Mouse (Mus musculus) forebrain, embryonic 14.5 days (tissue): ENCODE results near the gene Slc4a3. TPM values are rescaled to one million over a fixed set of nuclear protein-coding genes. Genes with fewer than 3 reads are reported as not detected.

Source experiments
- ATAC-seq: fragments of 200-750 bp; cut with Nextera tagmentation; 2 replicates; pipeline ENCODE4 v1.8.0; 2017; ENCODE audit warnings: mild to moderate bottlenecking, moderate library complexity
- DNase-seq: peaks from one replicate; pipeline ENCODE4 v3.0.0-alpha.2; 2015; ENCODE audit warnings: low spot score
- H3K27ac ChIP-seq: fragments of 300-500 bp; sonication (generic); 2 replicates; pipeline ENCODE4 v1.5.1; 2014; ENCODE audit warnings: low read depth, mild to moderate bottlenecking, control low read depth, low read length, moderate library complexity
- H3K27me3 ChIP-seq: fragments of 300-500 bp; sonication (generic); replicated peaks from 2 replicates; pipeline ENCODE4 v1.6.1; 2014; ENCODE audit warnings: low read length, control low read depth, mixed read lengths; ENCODE audit not compliant: control insufficient read depth, insufficient read depth
- H3K36me3 ChIP-seq: fragments of 300-500 bp; sonication (generic); 2 replicates; pipeline ENCODE4 v1.6.1; 2014; ENCODE audit warnings: low read length, control low read depth; ENCODE audit not compliant: control insufficient read depth, insufficient read depth
- H3K4me1 ChIP-seq: fragments of 300-500 bp; sonication (generic); 2 replicates; pipeline ENCODE4 v1.6.1; 2014; ENCODE audit warnings: antibody characterized with exemption, low read length, control low read depth; ENCODE audit not compliant: control insufficient read depth, insufficient read depth
- H3K4me2 ChIP-seq: fragments of 300-500 bp; sonication (generic); 2 replicates; pipeline ENCODE4 v1.6.1; 2014; ENCODE audit warnings: mild to moderate bottlenecking, control low read depth, low read length
- H3K4me3 ChIP-seq: fragments of 300-500 bp; sonication (generic); 2 replicates; pipeline ENCODE4 v1.5.1; 2014; ENCODE audit warnings: low read depth, low read length, control low read depth
- H3K9ac ChIP-seq: fragments of 300-500 bp; sonication (generic); 2 replicates; pipeline ENCODE4 v1.6.1; 2014; ENCODE audit warnings: mild to moderate bottlenecking, low read length, control low read depth, moderate library complexity
- H3K9me3 ChIP-seq: fragments of 300-500 bp; sonication (generic); replicated peaks from 2 replicates; pipeline ENCODE4 v1.6.1; 2016; ENCODE audit warnings: low read length, control low read depth, mixed read lengths; ENCODE audit not compliant: control insufficient read depth
- WGBS: fragments of 180-500 bp; shearing (Covaris S2); extraction: QIAGEN DNeasy Blood & Tissue Kit; methylation state at CpG from one replicate; pipeline ENCODE4 v1.1.7; 2014; 5-methylcytosine and 5-hydroxymethylcytosine counted together
- polyA plus RNA-seq: library from polyadenylated mRNA; unstranded; fragments of >200 nt; fragmentation: Nextera tagmentation; extraction: Ambion mirVana; gene quantifications from 2 replicates; pipeline ENCODE4 v1.2.1, GENCODE M21; 2014

Gene Slc4a3
- polyA plus RNA-seq, 1 experiment from 2014 or later, result 12.6 TPM

DNA sequence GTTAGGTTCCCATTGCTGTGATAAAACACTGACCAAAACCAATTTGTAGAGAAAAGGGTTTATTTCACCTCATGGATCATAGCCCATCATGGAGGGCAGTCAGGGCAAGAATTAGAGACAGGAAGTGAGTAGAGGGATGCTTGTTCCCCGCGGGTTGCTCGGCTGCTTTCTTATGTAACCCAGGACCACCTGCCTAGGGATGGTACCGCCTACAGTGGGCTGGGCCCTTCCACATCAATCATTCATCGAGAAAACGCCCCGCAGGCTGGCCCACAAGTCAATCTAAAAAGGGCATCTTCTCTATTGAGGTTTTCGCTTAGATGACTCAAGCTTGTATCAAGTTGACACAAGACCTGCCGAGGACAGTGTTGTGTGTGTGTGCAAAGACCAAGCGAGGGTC is 37.0 kb downstream of the Slc4a3 start:
- H3K4me3 ChIP-seq, result no peak overlapping the region
- no peaks in the 10 kb centered on the region for H3K9me3 ChIP-seq
- H3K4me2 ChIP-seq, result no peak overlapping the region
- no peak overlapping the region for H3K9ac ChIP-seq
- no peak for DNase-seq
- ATAC-seq, result no peak
- peaks cover 3% of the 10 kb centered on the region; the same call in 1 of the 2 replicates for H3K4me1 ChIP-seq
- 83% methylated on average over 10 of the region's 10 CpGs for WGBS
- H3K27ac ChIP-seq, result no peak overlapping the region
- no peaks in the 10 kb centered on the region for H3K27me3 ChIP-seq
- no peaks in the 10 kb centered on the region for H3K36me3 ChIP-seq

DNA sequence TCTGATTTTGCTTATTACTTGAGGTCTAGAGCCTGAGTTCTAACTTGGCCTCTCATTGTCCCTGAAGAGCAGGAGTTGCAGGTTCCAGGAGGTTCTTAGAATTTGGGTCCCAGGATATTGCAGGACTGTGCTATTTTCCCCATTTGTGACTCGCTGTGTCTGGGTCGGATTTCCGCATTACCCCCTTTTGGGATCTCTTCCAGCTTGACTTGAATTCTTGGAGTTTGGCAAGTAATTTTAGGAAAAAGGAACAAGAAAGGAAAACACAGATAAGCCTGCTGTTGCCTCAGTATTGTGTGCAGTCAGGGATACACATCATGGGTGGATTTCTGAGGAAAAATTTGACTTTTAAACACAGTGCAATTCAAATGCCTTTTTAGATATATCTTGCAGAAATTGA is 40.7 kb downstream of the Slc4a3 start:
- no peak overlapping the region for H3K27ac ChIP-seq
- no peaks in the 10 kb centered on the region for H3K27me3 ChIP-seq
- ATAC-seq (no peak), DNase-seq (no peak)
- no peak overlapping the region for H3K9ac ChIP-seq
- peaks cover 8% of the 10 kb centered on the region for H3K4me1 ChIP-seq
- 92% methylated on average over 3 of the region's 3 CpGs for WGBS
- H3K4me3 ChIP-seq, result no peak overlapping the region
- H3K4me2 ChIP-seq, result no peak overlapping the region
- H3K9me3 ChIP-seq, result no peaks in the 10 kb centered on the region
- no peaks in the 10 kb centered on the region for H3K36me3 ChIP-seq

DNA sequence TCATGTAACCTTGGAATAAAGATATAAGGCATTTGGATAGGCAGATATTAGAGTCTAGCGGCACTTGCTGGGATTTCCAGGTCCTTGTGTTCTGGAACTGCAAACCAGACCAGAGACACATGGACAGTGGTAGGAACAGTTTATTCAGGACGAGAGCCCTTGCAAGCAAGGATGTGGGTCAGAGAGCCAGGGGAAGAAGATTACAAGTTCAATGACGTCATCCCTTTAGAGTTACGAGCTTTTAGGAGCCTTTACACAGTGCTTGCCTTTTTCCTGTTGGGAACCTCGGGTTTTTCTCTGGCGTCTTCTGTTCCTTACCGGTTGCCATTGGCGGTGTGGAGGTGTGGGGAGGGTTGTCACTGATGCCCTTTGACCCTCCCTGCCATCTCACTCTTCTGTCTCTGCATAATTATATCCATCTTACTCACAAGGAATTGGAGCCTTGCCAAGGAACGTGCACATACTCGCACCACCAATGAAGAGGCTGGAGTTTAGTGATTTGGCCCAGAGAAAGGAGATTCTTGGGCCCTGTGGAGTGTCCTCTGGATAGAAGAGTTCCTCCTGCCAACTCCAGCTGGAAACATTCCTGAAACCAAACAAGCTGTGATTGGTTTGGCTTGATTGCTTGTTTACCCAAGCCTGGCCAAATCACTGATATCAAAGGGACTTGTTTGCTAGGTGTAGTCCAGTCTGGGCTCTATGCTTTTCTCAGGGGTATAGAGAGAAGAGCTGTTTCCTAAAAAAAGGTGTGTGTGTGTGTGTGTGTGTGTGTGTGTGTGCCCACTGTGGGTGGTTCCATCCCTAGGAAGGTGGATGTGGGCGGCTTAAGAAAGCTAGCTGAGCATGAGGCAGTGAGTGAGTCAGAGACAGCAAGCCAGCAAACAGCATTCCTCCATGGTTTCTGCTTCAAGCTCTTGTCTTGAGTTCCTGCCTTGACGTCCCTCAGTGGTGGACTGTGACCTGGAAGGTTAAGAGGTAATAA is 42.0 kb downstream of the Slc4a3 start:
- Histone ChIP-seq H3K4me2 (no peak overlapping the region), H3K9me3 (no peaks in the 10 kb centered on the region), H3K27me3 (no peaks in the 10 kb centered on the region), H3K4me1 (peaks cover 6% of the 10 kb centered on the region), H3K36me3 (no peaks in the 10 kb centered on the region), H3K4me3 (no peak overlapping the region), H3K9ac (no peak overlapping the region), H3K27ac (no peak overlapping the region)
- WGBS, result 70% methylated on average over 12 of the region's 12 CpGs
- peak; percentile 44 for DNase-seq
- ATAC-seq, result no peak

DNA sequence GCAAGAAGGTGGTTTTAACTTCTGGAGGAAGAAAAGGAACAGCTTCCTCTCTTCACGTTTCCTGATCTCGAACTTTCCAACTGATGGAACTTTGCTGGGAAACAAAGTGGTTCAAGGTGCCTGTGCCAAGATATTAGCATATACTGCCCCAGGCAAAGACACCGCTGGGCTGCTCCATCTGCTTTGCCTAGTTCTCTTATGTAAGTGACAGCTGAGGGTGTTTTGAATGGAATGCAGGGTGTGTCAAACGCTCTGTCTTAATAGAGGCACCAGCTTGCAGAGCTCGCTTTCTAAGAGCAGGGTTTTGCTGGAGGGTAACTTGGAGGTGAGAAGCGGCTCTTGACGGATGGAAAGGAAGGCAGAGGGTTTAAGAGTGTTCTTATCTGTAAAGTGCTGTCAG is 42.8 kb downstream of the Slc4a3 start:
- Histone ChIP-seq H3K4me3 (no peak overlapping the region), H3K4me2 (no peak overlapping the region), H3K9ac (no peak overlapping the region), H3K36me3 (no peaks in the 10 kb centered on the region), H3K4me1 (peaks cover 6% of the 10 kb centered on the region), H3K27ac (no peak overlapping the region), H3K27me3 (no peaks in the 10 kb centered on the region), H3K9me3 (no peaks in the 10 kb centered on the region)
- DNase-seq (peak; percentile 77), ATAC-seq (peak; percentile 84)
- 17% methylated on average over 7 of the region's 7 CpGs for WGBS

DNA sequence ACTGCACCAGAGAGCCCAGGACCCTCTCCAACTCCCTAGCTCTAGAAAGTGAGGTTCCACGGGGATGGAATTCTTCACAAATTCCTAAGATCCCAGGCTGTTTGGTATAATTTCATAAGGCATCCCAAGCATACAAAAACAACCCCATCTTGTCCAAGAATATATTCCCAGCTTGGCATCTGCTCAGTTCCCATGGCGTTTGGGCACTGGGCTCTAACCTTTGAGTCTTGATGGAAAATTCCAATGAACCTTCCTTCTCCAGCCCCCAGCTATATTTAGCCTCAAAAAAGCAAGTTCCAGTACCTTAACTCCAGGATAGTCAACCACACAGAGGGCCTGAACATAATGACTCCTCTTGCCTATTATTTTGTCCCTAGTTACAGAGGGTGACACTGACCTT is 43.9 kb downstream of the Slc4a3 start:
- ATAC-seq, result no peak
- Histone ChIP-seq H3K4me3 (no peak overlapping the region), H3K27me3 (no peaks in the 10 kb centered on the region), H3K9ac (no peak overlapping the region), H3K27ac (no peak overlapping the region), H3K9me3 (no peaks in the 10 kb centered on the region), H3K36me3 (no peaks in the 10 kb centered on the region), H3K4me2 (no peak overlapping the region), H3K4me1 (peaks cover 6% of the 10 kb centered on the region)
- WGBS, result 91% methylated on average over 2 of the region's 2 CpGs
- no peak for DNase-seq

DNA sequence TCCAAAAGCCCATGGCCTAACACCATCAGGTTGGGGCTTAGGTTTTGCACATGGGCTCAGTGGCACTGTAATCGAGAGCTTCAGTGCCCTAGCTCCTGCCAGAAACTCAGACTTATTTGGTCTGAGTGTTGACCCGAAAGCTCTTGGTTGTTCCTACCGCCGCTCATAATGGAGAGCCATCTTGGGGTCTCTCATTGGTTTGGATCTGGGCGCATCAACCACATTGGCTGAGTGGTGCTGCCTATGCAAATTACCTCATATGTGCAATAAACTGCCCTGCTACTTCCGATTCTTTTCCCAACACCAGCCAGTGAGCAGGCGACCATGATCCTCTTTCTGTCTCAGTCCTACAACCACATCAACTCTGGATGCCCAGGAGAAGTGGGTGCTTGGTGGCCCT is 47.9 kb downstream of the Slc4a3 start:
- Histone ChIP-seq H3K4me2 (no peak overlapping the region), H3K9ac (no peak overlapping the region), H3K36me3 (no peaks in the 10 kb centered on the region), H3K4me3 (no peak overlapping the region), H3K4me1 (peaks cover 4% of the 10 kb centered on the region), H3K9me3 (no peaks in the 10 kb centered on the region), H3K27ac (no peak overlapping the region), H3K27me3 (no peaks in the 10 kb centered on the region)
- ATAC-seq (no peak), DNase-seq (no peak)
- 94% methylated on average over 7 of the region's 7 CpGs for WGBS

DNA sequence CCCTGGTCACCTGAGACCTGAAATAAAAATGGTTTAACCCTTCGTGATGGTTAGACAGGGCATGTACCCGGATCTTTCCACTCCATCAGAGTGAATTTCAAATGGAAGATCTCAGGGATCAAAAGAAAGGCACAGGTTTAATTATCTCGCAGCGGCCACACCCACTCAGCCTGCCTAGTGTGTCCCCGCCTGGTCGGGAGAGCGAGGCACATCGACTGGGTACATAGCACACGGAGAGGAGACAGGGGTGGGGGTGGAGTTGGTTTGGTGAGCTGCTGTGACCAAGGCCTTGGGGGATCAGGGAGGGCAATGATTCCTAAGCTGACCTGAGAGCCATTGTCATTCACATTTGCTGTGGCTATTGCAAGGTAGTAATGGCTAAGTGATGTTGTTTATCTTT is 48.8 kb downstream of the Slc4a3 start:
- Histone ChIP-seq H3K36me3 (no peaks in the 10 kb centered on the region), H3K27ac (no peak overlapping the region), H3K4me2 (no peak overlapping the region), H3K4me1 (no peaks in the 10 kb centered on the region), H3K9me3 (no peaks in the 10 kb centered on the region), H3K27me3 (no peaks in the 10 kb centered on the region), H3K9ac (no peak overlapping the region), H3K4me3 (no peak overlapping the region)
- WGBS, result 50% methylated on average over 9 of the region's 9 CpGs
- no peak for DNase-seq
- ATAC-seq, result no peak

DNA sequence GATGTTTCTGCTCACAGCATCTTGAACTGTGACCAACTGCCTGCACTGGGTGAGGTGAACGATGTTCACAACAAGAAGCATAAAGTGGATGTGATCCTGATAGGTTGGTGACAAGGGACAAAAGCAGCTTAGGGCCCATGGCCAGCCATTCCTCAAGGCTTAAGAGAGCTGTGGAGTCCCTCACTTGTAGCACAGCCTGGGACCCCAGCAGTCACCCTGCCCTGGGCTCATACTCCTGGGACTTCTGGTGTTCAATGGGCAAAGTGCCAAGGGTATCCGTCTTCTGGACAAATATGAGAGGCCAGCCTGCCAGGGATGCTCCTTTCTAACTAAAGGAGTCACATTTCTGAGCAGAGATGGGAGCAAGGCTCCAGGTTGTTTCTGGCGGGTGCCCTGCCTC is 49.9 kb downstream of the Slc4a3 start:
- DNase-seq, result no peak
- Histone ChIP-seq H3K27me3 (no peaks in the 10 kb centered on the region), H3K4me3 (no peak overlapping the region), H3K27ac (no peak overlapping the region), H3K9me3 (no peaks in the 10 kb centered on the region), H3K36me3 (no peaks in the 10 kb centered on the region), H3K4me2 (no peak overlapping the region), H3K9ac (no peak overlapping the region), H3K4me1 (no peaks in the 10 kb centered on the region)
- ATAC-seq, result no peak
- 71% methylated on average over 3 of the region's 3 CpGs for WGBS

DNA sequence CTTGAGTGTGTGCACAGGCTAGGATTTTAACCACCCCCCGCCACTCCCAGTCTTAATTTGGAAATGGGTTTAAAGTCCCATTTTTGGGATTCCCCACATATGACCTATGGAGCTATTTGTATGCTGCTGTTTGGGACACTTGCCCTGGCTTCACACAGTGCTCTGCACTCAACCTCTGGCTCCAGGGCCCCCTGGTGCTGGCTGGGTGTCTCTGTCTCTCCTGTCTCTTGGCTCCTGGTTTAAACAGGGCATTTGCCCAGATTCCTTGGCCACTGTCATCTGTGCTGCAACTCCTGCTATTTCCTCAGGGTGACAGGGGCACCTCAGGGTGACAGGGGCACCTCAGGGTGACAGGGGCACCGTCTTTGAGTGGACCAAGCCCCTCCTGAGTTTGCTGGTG is 50.8 kb downstream of the Slc4a3 start:
- no peak overlapping the region for H3K4me2 ChIP-seq
- H3K4me1 ChIP-seq, result no peaks in the 10 kb centered on the region
- no peak for ATAC-seq
- H3K9ac ChIP-seq, result no peak overlapping the region
- no peak for DNase-seq
- no peaks in the 10 kb centered on the region for H3K36me3 ChIP-seq
- no peak overlapping the region for H3K27ac ChIP-seq
- H3K4me3 ChIP-seq, result no peak overlapping the region
- WGBS, result 91% methylated on average over 2 of the region's 2 CpGs
- no peaks in the 10 kb centered on the region for H3K9me3 ChIP-seq
- H3K27me3 ChIP-seq, result no peaks in the 10 kb centered on the region
